Mouse (Mus musculus) stomach, embryonic 16.5 days (tissue): ENCODE results near the gene Ces5a. TPM values are rescaled to one million over a fixed set of nuclear protein-coding genes. Genes with fewer than 3 reads are reported as not detected.

ENCODE experiments used
- ATAC-seq: fragments of 200-750 bp; cut with Nextera tagmentation; 2 replicates; pipeline ENCODE4 v1.8.0; 2017; ENCODE audit warnings: moderate number of reproducible peaks, moderate TSS enrichment; ENCODE audit not compliant: insufficient read depth, low FRiP score
- H3K27ac ChIP-seq: fragments of 300-500 bp; sonication (generic); 2 replicates; pipeline ENCODE4 v1.5.1; 2014; ENCODE audit warnings: low read length
- H3K27me3 ChIP-seq: fragments of 300-500 bp; sonication (generic); 2 replicates; pipeline ENCODE4 v1.6.1; 2014; ENCODE audit warnings: low read length, control low read depth, mixed read lengths; ENCODE audit not compliant: control insufficient read depth, insufficient read depth
- H3K36me3 ChIP-seq: fragments of 300-500 bp; sonication (generic); 2 replicates; pipeline ENCODE4 v1.6.1; 2014; ENCODE audit warnings: low read length; ENCODE audit not compliant: control insufficient read depth, insufficient read depth
- H3K4me1 ChIP-seq: fragments of 300-500 bp; sonication (generic); 2 replicates; pipeline ENCODE4 v1.6.1; 2014; ENCODE audit warnings: low read length, control low read depth, mixed read lengths; ENCODE audit not compliant: control insufficient read depth, insufficient read depth
- H3K4me2 ChIP-seq: fragments of 300-500 bp; sonication (generic); 2 replicates; pipeline ENCODE4 v1.6.1; 2014; ENCODE audit warnings: low read depth, low read length, mixed read lengths
- H3K4me3 ChIP-seq: fragments of 300-500 bp; sonication (generic); replicated peaks from 2 replicates; pipeline ENCODE4 v1.5.1; 2014; ENCODE audit warnings: mild to moderate bottlenecking, low read length
- H3K9ac ChIP-seq: fragments of 300-500 bp; sonication (generic); 2 replicates; pipeline ENCODE4 v1.6.1; 2014; ENCODE audit warnings: low read length
- H3K9me3 ChIP-seq: fragments of 300-500 bp; sonication (generic); replicated peaks from 2 replicates; pipeline ENCODE4 v1.6.1; 2016; ENCODE audit warnings: low read length, control low read depth; ENCODE audit not compliant: control insufficient read depth
- WGBS: fragments of 180-500 bp; shearing (Covaris S2); extraction: QIAGEN DNeasy Blood & Tissue Kit; methylation state at CpG from one replicate; pipeline ENCODE4 v1.1.7; 2014; 5-methylcytosine and 5-hydroxymethylcytosine counted together
- polyA plus RNA-seq: library from polyadenylated mRNA; unstranded; fragments of >200 nt; fragmentation: Nextera tagmentation; extraction: Ambion mirVana; gene quantifications from 2 replicates; pipeline ENCODE4 v1.2.1, GENCODE M21; 2015

The Ces5a gene
- 0.10 TPM in 1 of 2 replicates, not detected in the other for polyA plus RNA-seq

DNA sequence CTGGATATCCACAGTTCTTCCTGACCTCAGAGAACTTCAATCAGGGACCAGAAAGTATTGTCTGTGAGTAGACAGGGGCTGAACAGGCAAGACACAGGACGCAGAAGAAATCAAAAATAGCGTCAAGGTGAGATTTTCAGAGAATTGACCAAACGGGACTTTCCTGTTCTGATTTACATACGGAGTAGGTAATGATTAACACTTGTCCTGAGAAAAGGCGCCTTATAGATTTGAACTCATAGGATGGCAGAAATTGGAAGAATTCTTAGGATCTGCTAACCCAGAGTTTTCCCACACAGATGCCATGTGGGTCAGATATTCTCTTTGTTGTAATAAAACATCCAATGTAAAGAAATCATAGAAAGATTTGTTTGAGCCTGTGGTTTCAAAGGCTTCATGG, at the start of gene Ces5a:
Gene Ces5a (minus strand): TSS at position 101 of the 400 bp plus-strand sequence.
- Histone ChIP-seq H3K4me2 (no peak within 1 kb of the TSS), H3K9me3 (no peaks in the 10 kb centered on the region), H3K36me3 (no peaks in the 10 kb centered on the region), H3K27ac (no peak within 1 kb of the TSS), H3K4me1 (no peaks in the 10 kb centered on the region), H3K4me3 (no peak within 1 kb of the TSS), H3K9ac (no peak within 1 kb of the TSS), H3K27me3 (no peaks in the 10 kb centered on the region)
- no peak for ATAC-seq
- WGBS = 71% methylated on average over 5 of the region's 5 CpGs

DNA sequence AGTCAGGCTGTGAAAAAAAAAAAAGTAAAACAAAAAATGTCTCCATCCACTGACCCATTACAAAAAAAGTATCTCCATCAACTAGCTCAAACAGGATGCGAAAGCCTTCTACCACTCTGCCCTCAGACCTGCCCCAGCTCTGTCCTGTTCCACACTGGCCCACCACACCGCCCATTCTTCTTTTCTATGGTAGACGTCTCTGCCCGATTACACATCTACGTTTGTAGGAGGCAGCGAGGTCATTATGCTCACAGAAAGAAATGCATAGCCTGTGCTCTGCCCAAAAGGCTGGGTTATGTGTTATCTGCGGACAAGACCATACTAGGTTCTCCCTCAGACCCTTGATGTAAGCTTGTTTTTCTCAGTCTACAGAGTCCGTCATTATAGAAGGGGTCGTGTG, 37.2 kb upstream of the Ces5a start:
- WGBS = 83% methylated on average over 9 of the region's 9 CpGs

DNA sequence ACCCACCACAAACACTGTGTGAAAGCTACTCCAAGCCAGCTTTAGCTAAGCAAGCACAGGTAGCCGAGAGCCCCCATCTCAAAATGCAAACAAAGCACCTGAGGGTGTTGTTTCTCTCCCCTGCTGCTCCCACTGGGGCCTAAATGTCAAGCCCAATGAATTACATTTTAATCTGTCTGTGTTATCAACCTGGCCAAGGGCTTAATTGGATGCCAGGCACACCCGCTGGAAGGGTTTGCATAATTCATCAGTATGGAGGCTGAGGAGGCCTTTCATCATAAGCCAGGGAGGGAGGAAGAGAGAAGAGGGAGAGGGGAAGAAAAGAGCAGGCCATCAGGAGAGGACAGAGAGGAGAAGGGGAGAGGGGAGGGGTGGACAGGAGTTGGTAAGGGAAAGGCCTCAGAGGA, 36.5 kb upstream of the Ces5a start:
- H3K36me3 ChIP-seq = no peaks in the 10 kb centered on the region
- H3K27ac ChIP-seq = peak overlapping the region; percentile 42
- no peak overlapping the region for H3K9ac ChIP-seq
- no peak overlapping the region for H3K4me3 ChIP-seq
- H3K9me3 ChIP-seq = peaks cover 8% of the 10 kb centered on the region
- H3K4me1 ChIP-seq = peaks cover 11% of the 10 kb centered on the region
- WGBS = 34% methylated on average over 2 of the region's 2 CpGs
- ATAC-seq = no peak; the same call in 1 of the 2 replicates
- no peak overlapping the region for H3K4me2 ChIP-seq
- H3K27me3 ChIP-seq = no peaks in the 10 kb centered on the region

More for the DNA sequence above, 37.2 kb upstream of the Ces5a start:
- H3K4me1 ChIP-seq = peaks cover 11% of the 10 kb centered on the region
- H3K9me3 ChIP-seq = peaks cover 8% of the 10 kb centered on the region
- H3K36me3 ChIP-seq = no peaks in the 10 kb centered on the region
- H3K27ac ChIP-seq = no peak overlapping the region
- no peak for ATAC-seq
- H3K4me2 ChIP-seq = no peak overlapping the region
- H3K9ac ChIP-seq = no peak overlapping the region
- no peaks in the 10 kb centered on the region for H3K27me3 ChIP-seq
- H3K4me3 ChIP-seq = no peak overlapping the region

DNA sequence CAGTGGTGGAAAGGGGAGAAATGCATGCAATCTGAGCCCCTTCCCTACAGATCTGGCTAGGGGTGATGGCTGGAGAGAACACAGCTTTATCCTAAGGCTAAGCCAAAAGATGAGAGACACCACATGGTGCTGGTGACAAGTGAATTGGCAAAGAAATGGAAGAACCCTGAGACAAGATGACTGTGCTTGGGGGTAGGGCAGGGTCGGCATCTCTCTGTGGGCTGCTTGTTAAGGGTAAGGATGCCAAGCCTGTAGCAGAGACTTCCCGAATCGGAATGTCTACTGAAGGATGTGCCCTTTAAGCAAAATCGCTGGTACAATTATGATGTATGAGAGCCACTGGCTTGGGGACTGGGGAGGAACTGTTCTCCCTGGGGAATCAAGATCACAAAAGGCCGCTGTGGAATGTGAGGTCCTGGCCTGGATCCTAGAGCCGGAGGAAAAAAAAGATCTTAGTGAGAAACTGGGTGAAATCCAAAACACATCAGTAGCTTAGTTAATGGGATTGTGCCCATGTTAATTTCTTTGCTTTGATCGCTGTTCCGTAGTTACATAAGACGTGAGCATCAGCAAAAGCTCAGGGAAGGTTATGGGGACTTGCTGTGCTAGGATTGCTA, 35.8 kb upstream of the Ces5a start:
- Histone ChIP-seq H3K4me3 (no peak overlapping the region), H3K4me2 (no peak overlapping the region), H3K36me3 (no peaks in the 10 kb centered on the region), H3K27ac (peak overlapping the region; percentile 23; the same call in 1 of the 2 replicates), H3K9ac (no peak overlapping the region), H3K27me3 (no peaks in the 10 kb centered on the region), H3K4me1 (peaks cover 11% of the 10 kb centered on the region), H3K9me3 (peaks cover 8% of the 10 kb centered on the region)
- WGBS = 35% methylated on average over 9 of the region's 9 CpGs
- peak; percentile 58; the same call in 1 of the 2 replicates for ATAC-seq

DNA sequence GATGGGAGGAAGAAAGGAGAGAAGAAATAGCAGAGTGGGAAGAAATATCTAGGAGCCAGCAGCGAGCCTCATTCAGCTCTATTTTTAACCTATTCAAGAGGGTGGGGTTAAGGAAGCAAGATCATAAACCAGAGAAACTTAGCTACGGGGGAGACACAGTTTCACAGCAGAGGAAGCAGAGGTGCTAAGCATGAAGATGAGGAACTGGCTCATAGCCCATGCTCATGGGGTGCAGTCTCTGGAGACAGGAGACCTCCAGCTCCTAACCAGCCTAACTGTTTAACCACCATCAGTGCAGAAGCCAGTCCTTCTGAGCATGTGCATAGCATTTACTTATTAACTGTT, 34.5 kb upstream of the Ces5a start:
- Histone ChIP-seq H3K27me3 (no peaks in the 10 kb centered on the region), H3K36me3 (no peaks in the 10 kb centered on the region), H3K27ac (no peak overlapping the region), H3K4me3 (no peak overlapping the region), H3K4me2 (no peak overlapping the region), H3K4me1 (peaks cover 11% of the 10 kb centered on the region), H3K9ac (no peak overlapping the region), H3K9me3 (peaks cover 8% of the 10 kb centered on the region)
- 40% methylated on average over 2 of the region's 2 CpGs for WGBS
- ATAC-seq = no peak

DNA sequence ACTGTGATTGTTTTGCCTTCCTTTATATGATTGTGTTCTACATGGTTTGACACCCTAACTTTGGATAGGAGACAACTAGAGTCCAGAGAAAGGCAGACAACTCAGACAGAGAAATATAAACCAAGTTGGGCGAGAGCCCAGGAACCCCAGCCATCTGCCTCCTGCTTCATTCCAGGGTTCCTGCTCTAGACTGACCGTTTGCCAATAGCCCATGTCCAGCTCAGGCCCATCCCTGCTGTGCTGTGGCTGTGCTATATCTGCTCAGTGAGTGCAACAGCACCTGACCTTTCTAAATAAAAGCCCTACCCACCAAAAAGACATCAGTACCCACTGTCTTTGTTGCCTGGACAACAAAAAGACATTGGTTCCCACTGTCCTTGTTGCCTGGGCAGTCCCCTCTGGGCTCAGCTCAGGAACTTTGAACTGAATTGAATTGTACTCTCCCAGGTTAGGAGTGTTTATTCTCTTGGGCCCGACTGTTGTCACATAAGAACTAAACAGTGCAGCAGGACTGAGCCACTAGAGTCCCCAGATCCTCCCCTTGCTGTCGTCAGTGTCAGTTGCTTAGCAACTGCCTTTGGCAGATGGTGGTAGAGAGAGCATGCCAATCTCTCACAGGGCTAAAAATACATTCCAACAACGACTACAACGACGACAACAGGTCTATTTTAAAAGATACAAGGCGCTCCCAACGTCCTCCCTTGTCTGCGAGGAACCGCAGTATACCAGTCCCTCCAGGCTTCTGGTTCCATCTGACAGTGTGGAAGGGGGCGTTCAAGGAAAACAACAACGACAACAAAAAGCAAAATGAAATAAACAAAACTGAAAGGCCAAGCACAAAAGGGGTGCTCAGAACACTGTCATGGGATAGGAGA, 33.9 kb upstream of the Ces5a start:
- Histone ChIP-seq H3K9ac (no peak overlapping the region), H3K4me3 (no peak overlapping the region), H3K27me3 (no peaks in the 10 kb centered on the region), H3K4me1 (peaks cover 11% of the 10 kb centered on the region), H3K4me2 (no peak overlapping the region), H3K36me3 (no peaks in the 10 kb centered on the region), H3K27ac (no peak overlapping the region), H3K9me3 (peaks cover 8% of the 10 kb centered on the region)
- 47% methylated on average over 13 of the region's 13 CpGs for WGBS
- ATAC-seq = no peak

DNA sequence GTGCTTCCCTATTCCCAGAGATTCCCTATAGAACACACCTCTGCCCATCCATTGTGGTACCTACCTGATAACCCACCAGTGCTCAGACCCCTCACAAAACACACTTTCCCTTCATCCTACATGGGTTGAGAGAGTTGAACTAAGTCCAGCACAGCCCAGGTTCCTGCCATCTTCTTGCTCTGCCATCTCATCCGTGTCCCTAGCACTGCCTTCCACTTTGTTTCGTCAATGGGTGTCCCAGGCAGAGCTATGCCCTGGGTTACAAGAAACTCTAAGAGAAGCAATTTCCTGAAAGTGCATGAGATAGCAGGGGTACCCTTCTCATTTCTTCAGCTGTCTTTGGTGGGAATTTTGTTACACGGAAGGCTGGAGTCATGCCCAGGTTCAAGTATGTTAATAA, 33.0 kb upstream of the Ces5a start:
- Histone ChIP-seq H3K27ac (no peak overlapping the region), H3K9me3 (peaks cover 8% of the 10 kb centered on the region), H3K4me3 (no peak overlapping the region), H3K9ac (no peak overlapping the region), H3K4me2 (no peak overlapping the region), H3K27me3 (no peaks in the 10 kb centered on the region), H3K36me3 (no peaks in the 10 kb centered on the region), H3K4me1 (peaks cover 11% of the 10 kb centered on the region)
- 96% methylated on average over 3 of the region's 3 CpGs for WGBS
- no peak for ATAC-seq

DNA sequence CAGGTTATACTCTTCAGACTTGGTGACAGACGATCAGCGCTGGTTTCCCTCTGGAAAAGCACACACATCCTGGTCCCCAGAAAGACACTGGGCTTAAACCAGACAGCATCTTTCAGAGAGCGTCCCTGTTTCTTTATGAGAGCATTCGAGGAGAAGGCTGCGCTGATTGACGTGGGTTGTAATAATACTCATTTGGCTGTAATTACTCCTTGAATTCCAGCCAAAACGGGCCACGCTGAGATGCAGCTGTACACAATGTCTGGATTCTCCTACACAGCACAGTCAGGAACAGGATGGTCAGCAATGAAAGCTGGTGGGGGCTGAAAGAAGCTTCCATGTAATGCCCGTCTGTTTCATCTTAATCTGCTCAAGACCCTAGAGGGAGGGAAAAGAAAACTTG, 31.5 kb upstream of the Ces5a start:
- Histone ChIP-seq H3K27me3 (no peaks in the 10 kb centered on the region), H3K4me2 (no peak overlapping the region), H3K4me3 (no peak overlapping the region), H3K36me3 (no peaks in the 10 kb centered on the region), H3K27ac (no peak overlapping the region), H3K9ac (no peak overlapping the region), H3K4me1 (peaks cover 11% of the 10 kb centered on the region; the same call in 1 of the 2 replicates), H3K9me3 (peaks cover 8% of the 10 kb centered on the region)
- WGBS = 67% methylated on average over 9 of the region's 9 CpGs
- ATAC-seq = no peak

DNA sequence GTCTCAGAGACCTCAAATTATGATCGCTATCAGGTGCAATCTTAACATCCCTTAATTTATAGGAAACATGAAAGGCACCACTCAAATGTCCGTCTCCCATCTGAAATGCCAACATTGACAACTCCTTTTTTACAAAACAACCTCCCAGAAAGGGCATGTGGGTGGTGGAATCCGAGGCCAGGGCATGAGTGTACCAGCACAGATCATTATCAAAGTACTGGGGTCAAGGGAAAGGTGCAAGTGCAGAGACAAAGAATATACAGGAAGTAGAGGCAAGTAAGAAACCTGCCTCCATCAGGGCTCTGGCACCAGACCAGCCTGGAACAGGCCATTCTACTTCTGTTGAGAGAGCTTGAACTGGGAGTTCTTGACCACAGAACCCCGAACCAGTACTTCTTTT, 29.0 kb upstream of the Ces5a start:
- H3K36me3 ChIP-seq = no peaks in the 10 kb centered on the region
- no peak overlapping the region for H3K4me3 ChIP-seq
- H3K9me3 ChIP-seq = peaks cover 8% of the 10 kb centered on the region
- ATAC-seq = no peak
- H3K4me1 ChIP-seq = peaks cover 5% of the 10 kb centered on the region; the same call in 1 of the 2 replicates
- H3K27me3 ChIP-seq = no peaks in the 10 kb centered on the region
- H3K4me2 ChIP-seq = no peak overlapping the region
- H3K9ac ChIP-seq = no peak overlapping the region
- H3K27ac ChIP-seq = no peak overlapping the region
- 80% methylated on average over 4 of the region's 4 CpGs for WGBS
